Mouse (Mus musculus) CD4-positive, CD25-positive, alpha-beta regulatory T cell, adult 9 weeks (primary cell): ENCODE measurements around the gene Olfr1164. TPM values are rescaled to one million over a fixed set of nuclear protein-coding genes. Genes with fewer than 3 reads are reported as not detected.

Source experiments
- polyA plus RNA-seq: library from polyadenylated mRNA; unstranded; fragments of 100-300 nt; shearing (Covaris generic); gene quantifications from one replicate; pipeline ENCODE4 v1.2.1, GENCODE M21; 2017

The Olfr1164 gene
- not detected for polyA plus RNA-seq

DNA sequence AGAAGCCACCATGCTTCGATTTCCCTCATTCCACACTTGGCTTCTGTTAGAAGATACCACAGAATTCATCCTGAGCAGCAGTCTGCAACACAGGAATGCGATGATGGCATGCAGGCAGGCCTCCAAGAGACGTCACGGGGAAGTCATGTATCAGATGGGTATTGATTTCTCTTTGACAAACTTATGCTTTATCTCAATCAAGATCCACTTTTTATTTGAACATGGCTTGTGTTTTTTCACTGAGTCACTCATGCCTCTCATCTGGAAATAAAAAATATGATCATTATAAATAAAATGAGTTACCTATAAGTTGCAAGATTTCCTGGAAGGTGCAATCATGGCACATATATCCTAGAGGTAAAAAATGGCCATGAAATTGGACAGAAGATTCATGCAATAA, at the start of gene Olfr1164:
Gene Olfr1164, minus strand, starts transcription at position 101 of the 400 bp plus-strand sequence.

DNA sequence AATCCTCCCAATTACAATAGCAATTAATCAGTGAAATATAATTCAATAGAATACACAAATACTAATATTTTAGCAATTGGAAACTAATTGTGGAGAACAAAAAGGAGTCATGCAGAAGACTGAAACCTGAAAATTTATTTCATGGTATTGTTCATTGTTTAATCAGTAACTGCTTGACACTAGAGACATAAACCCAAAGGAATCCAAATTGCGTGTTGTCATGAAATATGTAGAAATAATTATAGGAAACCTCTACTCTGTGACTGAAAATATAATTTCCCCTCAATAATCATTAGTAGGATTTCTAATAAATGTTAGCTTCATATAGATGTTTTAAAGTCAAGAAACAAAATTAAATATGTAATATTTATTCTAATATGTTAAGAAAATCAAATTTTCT, 34.4 kb upstream of the Olfr1164 start, which contains the start of gene Olfr1166:
Gene Olfr1166, minus strand, starts transcription at position 101 of the 400 bp plus-strand sequence.

GRCm38 (mm10) chr2:88071730-88072129, 22.0 kb downstream of the Olfr1164 start, which contains the start of gene Olfr1163:
TSS of gene Olfr1163 (minus strand) at chr2:88071830.

DNA sequence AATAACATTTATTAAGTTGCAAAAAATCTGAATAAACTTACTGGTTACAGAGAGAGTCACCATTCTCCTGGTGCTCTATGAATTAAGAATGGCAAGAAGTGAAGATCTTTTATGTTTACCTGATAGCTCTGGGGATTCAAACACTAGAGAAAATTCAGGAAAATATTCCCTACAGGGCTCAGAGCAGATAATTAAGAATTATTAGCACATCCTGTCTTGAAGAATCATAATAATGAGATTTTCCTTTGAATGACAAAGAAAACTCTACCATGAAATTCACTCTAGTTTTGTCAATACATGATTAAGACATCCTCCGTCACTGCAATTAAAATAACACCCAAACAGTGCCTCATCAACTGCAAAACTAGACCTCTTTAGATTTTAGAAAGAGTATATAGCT, 42.7 kb downstream of the Olfr1164 start, which contains the start of gene Olfr1162:
Gene Olfr1162, minus strand, starts transcription at position 101 of the 400 bp plus-strand sequence.

Other genes with a start within 250 kb of the Olfr1164 start
- gene Olfr1150-ps1, start 250.0 kb downstream of the Olfr1164 start, polyA plus RNA-seq: not detected
- not detected for gene Olfr1151, start 238.1 kb downstream of the Olfr1164 start, polyA plus RNA-seq
- gene Olfr1152, start 227.5 kb downstream of the Olfr1164 start, polyA plus RNA-seq: 0.04 TPM
- not detected for gene Olfr1153, start 199.0 kb downstream of the Olfr1164 start, polyA plus RNA-seq
- gene Olfr1154, start 188.8 kb downstream of the Olfr1164 start, polyA plus RNA-seq: not detected
- gene Olfr1155, start 148.8 kb downstream of the Olfr1164 start, polyA plus RNA-seq: not detected
- 0.11 TPM for gene Olfr1156, start 140.9 kb downstream of the Olfr1164 start, polyA plus RNA-seq
- not detected for gene Olfr1157, start 125.7 kb downstream of the Olfr1164 start, polyA plus RNA-seq
- gene Olfr74, start 119.3 kb downstream of the Olfr1164 start, polyA plus RNA-seq: not detected
- gene Olfr1158, start 103.9 kb downstream of the Olfr1164 start, polyA plus RNA-seq: not detected
- not detected for gene Olfr1160, start 85.7 kb downstream of the Olfr1164 start, polyA plus RNA-seq
- not detected for gene Olfr1161, start 71.2 kb downstream of the Olfr1164 start, polyA plus RNA-seq
- not detected for gene Olfr73, start 56.3 kb downstream of the Olfr1164 start, polyA plus RNA-seq
- gene Olfr1162, start 42.8 kb downstream of the Olfr1164 start, polyA plus RNA-seq: not detected
- not detected for gene Olfr1163, start 22.1 kb downstream of the Olfr1164 start, polyA plus RNA-seq
- gene Olfr1166, start 34.3 kb upstream of the Olfr1164 start, polyA plus RNA-seq: not detected
- gene Olfr1167, start 61.2 kb upstream of the Olfr1164 start, polyA plus RNA-seq: not detected
- not detected for gene Olfr1168, start 87.9 kb upstream of the Olfr1164 start, polyA plus RNA-seq
- gene Olfr1170, start 134.4 kb upstream of the Olfr1164 start, polyA plus RNA-seq: not detected
- gene Olfr1173, start 185.9 kb upstream of the Olfr1164 start, polyA plus RNA-seq: not detected
- gene Olfr1174-ps, start 221.2 kb upstream of the Olfr1164 start, polyA plus RNA-seq: not detected
- gene Olfr1175-ps, start 233.2 kb upstream of the Olfr1164 start, polyA plus RNA-seq: not detected
- not detected for gene Olfr1176, start 242.8 kb upstream of the Olfr1164 start, polyA plus RNA-seq